Mouse (Mus musculus) liver, embryonic 14.5 days (tissue): ENCODE data around the gene Hspa12a.

Source experiments
- CTCF ChIP-seq: IDR thresholded peaks from 2 replicates; pipeline ENCODE4 v1.5.1; 2016; ENCODE audit warnings: antibody characterized with exemption, low read depth, control low read depth
- EP300 ChIP-seq: IDR thresholded peaks from 2 replicates; pipeline ENCODE4 v1.6.1; 2016; ENCODE audit warnings: antibody characterized with exemption, low read depth

GRCm38 (mm10) chr19:58978401-58979171 lies 35.1 kb upstream of the Hspa12a start:
- TF ChIP-seq EP300, result no peak
- no peak for TF ChIP-seq CTCF
